Mouse (Mus musculus) CH12.LX (cell line): ENCODE results near the gene Nfia. TPM values are rescaled to one million over a fixed set of nuclear protein-coding genes. Genes with fewer than 3 reads are reported as not detected.

Source experiments
- DNase-seq: peaks from one replicate; pipeline ENCODE4 v3.0.0-alpha.2; 2013; ENCODE audit errors: extremely low read depth
- H3K27ac ChIP-seq: 2 replicates; pipeline ENCODE4 v1.5.1; 2012; ENCODE audit warnings: low read depth, mild to moderate bottlenecking, control low read depth, moderate library complexity; ENCODE audit not compliant: insufficient read depth
- H3K27me3 ChIP-seq: replicated peaks from 2 replicates; pipeline ENCODE3; 2012; ENCODE audit warnings: inconsistent platforms
- H3K36me3 ChIP-seq, 2 experiments: replicated peaks in 1 of 2; 2 replicates each; pipeline versions ENCODE3 to v1.6.1; 2012; ENCODE audit warnings: inconsistent platforms in 1 of 2, low read length in 1 of 2, mild to moderate bottlenecking in 1 of 2, mixed read lengths in 1 of 2, moderate library complexity in 1 of 2; ENCODE audit not compliant: control insufficient read depth in 1 of 2, insufficient read depth in 1 of 2
- H3K4me1 ChIP-seq, 2 experiments: 2 replicates each; pipeline ENCODE4 v1.6.1; 2012; ENCODE audit warnings: inconsistent platforms in 1 of 2, moderate library complexity in 1 of 2; ENCODE audit not compliant: insufficient read depth in 2 of 2, control insufficient read depth in 1 of 2
- H3K4me2 ChIP-seq: 2 replicates; pipeline ENCODE4 v1.6.1; 2012; ENCODE audit warnings: low read depth, mild to moderate bottlenecking, control low read depth; ENCODE audit not compliant: poor library complexity, insufficient read depth, severe bottlenecking
- H3K4me3 ChIP-seq, 3 experiments: fragments of 150-350 bp in 1 of 3; sonication (generic) in 1 of 3; replicated peaks in 1 of 3; 2 replicates each; pipeline versions ENCODE3 to v1.5.1; 2011 to 2012; ENCODE audit warnings: low read depth in 2 of 3, low read length in 2 of 3, mild to moderate bottlenecking in 2 of 3, moderate library complexity in 2 of 3, control low read depth in 1 of 3, improper control_type of control experiment in 1 of 3, inconsistent platforms in 1 of 3, mixed read lengths in 1 of 3; ENCODE audit not compliant: poor library complexity in 1 of 3
- H3K79me2 ChIP-seq: replicated peaks from 2 replicates; pipeline ENCODE4 v1.6.1; 2012; ENCODE audit warnings: mild to moderate bottlenecking, moderate library complexity; ENCODE audit not compliant: control insufficient read depth, poor library complexity, insufficient read depth, severe bottlenecking; ENCODE audit errors: extremely low read depth
- H3K9ac ChIP-seq: 2 replicates; pipeline ENCODE4 v1.6.1; 2012; ENCODE audit warnings: low read depth, mild to moderate bottlenecking, control low read depth, moderate library complexity; ENCODE audit not compliant: insufficient read depth
- H3K9me3 ChIP-seq: replicated peaks from 2 replicates; pipeline ENCODE3; 2012; ENCODE audit warnings: low read length, inconsistent platforms, mixed read lengths
- BHLHE40 ChIP-seq: IDR thresholded peaks from 2 replicates; pipeline ENCODE4 v1.6.1; 2011; ENCODE audit warnings: mild to moderate bottlenecking, low read depth, low read length, improper control_type of control experiment
- CHD1 ChIP-seq: IDR thresholded peaks from 2 replicates; pipeline ENCODE4 v1.6.1; 2012; ENCODE audit warnings: low read depth, low read length, improper control_type of control experiment, inconsistent platforms
- CHD2 ChIP-seq: IDR thresholded peaks from 2 replicates; pipeline ENCODE4 v1.6.1; 2011; ENCODE audit warnings: low read length, improper control_type of control experiment
- CTCF ChIP-seq, 2 experiments: IDR thresholded peaks in 1 of 2; conservative IDR thresholded peaks in 1 of 2; 2 replicates each; pipeline ENCODE4 v1.5.1; 2011 to 2012; ENCODE audit warnings: low read depth in 2 of 2, low read length in 2 of 2, improper control_type of control experiment in 1 of 2, inconsistent platforms in 1 of 2, mild to moderate bottlenecking in 1 of 2, moderate library complexity in 1 of 2
- EP300 ChIP-seq: IDR thresholded peaks from 2 replicates; pipeline ENCODE4 v1.6.1; 2011; ENCODE audit warnings: low read length, improper control_type of control experiment
- GABPA ChIP-seq: IDR thresholded peaks from 2 replicates; pipeline ENCODE4 v1.6.1; 2012; ENCODE audit warnings: low read depth, low read length, improper control_type of control experiment, inconsistent platforms; ENCODE audit not compliant: insufficient replicate concordance
- HCFC1 ChIP-seq: IDR thresholded peaks from 2 replicates; pipeline ENCODE4 v1.6.1; 2012; ENCODE audit warnings: low read depth, mild to moderate bottlenecking, inconsistent platforms, low read length, improper control_type of control experiment
- IRF4 ChIP-seq: IDR thresholded peaks from 2 replicates; pipeline ENCODE4 v1.6.1; 2014; ENCODE audit warnings: low read depth, mild to moderate bottlenecking, inconsistent platforms, low read length, improper control_type of control experiment
- MAFK ChIP-seq: IDR thresholded peaks from 2 replicates; pipeline ENCODE4 v1.6.1; 2011; ENCODE audit warnings: low read length, improper control_type of control experiment; ENCODE audit not compliant: insufficient replicate concordance
- MAX ChIP-seq: IDR thresholded peaks from 2 replicates; pipeline ENCODE4 v1.6.1; 2011; ENCODE audit warnings: low read length, improper control_type of control experiment
- MXI1 ChIP-seq: IDR thresholded peaks from 2 replicates; pipeline ENCODE4 v1.6.1; 2011; ENCODE audit warnings: mild to moderate bottlenecking, low read depth, low read length, improper control_type of control experiment
- MYC ChIP-seq: IDR thresholded peaks from 2 replicates; pipeline ENCODE4 v1.6.1; 2011; ENCODE audit warnings: low read depth, mild to moderate bottlenecking, improper control_type of control experiment, low read length
- PAX5 ChIP-seq: IDR thresholded peaks from 2 replicates; pipeline ENCODE4 v1.6.1; 2012; ENCODE audit warnings: low read length, inconsistent platforms, mixed read lengths
- RAD21 ChIP-seq: IDR thresholded peaks from 2 replicates; pipeline ENCODE4 v1.6.1; 2011; ENCODE audit warnings: low read depth, mild to moderate bottlenecking, low read length, improper control_type of control experiment, moderate library complexity
- SIN3A ChIP-seq: IDR thresholded peaks from 2 replicates; pipeline ENCODE4 v1.6.1; 2012; ENCODE audit warnings: low read length, improper control_type of control experiment, inconsistent platforms
- TBP ChIP-seq: conservative IDR thresholded peaks from 2 replicates; pipeline ENCODE4 v1.6.1; 2011; ENCODE audit warnings: low read depth, low read length, improper control_type of control experiment
- UBTF ChIP-seq: IDR thresholded peaks from 2 replicates; pipeline ENCODE4 v1.6.1; 2012; ENCODE audit warnings: low read depth, mild to moderate bottlenecking, inconsistent platforms, low read length, improper control_type of control experiment, moderate library complexity
- USF1 ChIP-seq: IDR thresholded peaks from 2 replicates; pipeline ENCODE4 v1.6.1; 2014; ENCODE audit warnings: low read depth, mild to moderate bottlenecking, inconsistent platforms, low read length, improper control_type of control experiment
- USF2 ChIP-seq: conservative IDR thresholded peaks from 2 replicates; pipeline ENCODE4 v1.6.1; 2011; ENCODE audit warnings: low read depth, low read length, improper control_type of control experiment
- ZC3H11A ChIP-seq: IDR thresholded peaks from 2 replicates; pipeline ENCODE4 v1.6.1; 2012; ENCODE audit warnings: low read depth, mild to moderate bottlenecking, inconsistent platforms, low read length, improper control_type of control experiment
- ZMIZ1 ChIP-seq: IDR thresholded peaks from 2 replicates; pipeline ENCODE4 v1.6.1; 2012; ENCODE audit warnings: low read depth, mild to moderate bottlenecking, inconsistent platforms, low read length, improper control_type of control experiment
- dilution Hi-C: fragments of 300-500 bp; cut with MboI; formaldehyde crosslinking; loops from 2 replicates; pipeline ENCODE4 v1.14.3; 2020; ENCODE audit warnings: low sequenced_read_pairs; ENCODE audit not compliant: extremely low pct_unique_long_range_greater_than_20kb, extremely low pct_ligation_motif_present
- in situ Hi-C: fragments of 300-500 bp; cut with MboI; formaldehyde crosslinking; loops from 3 replicates; pipeline ENCODE4 v1.14.3; 2019; ENCODE audit warnings: low sequenced_read_pairs, low pct_ligation_motif_present, low pct_unique_long_range_greater_than_20kb, mixed read lengths
- polyA plus RNA-seq: library from polyadenylated mRNA; unstranded; fragments of >175 nt; gene quantifications from 2 replicates; pipeline ENCODE4 v1.2.1, GENCODE M21; 2012; ENCODE audit warnings: low read depth; ENCODE audit not compliant: insufficient read length
- total RNA-seq, 2 experiments: library from RNA; depleted of rRNA; stranded (reverse); fragments of 300-350 nt in 1 of 2; fragments of >200 nt in 1 of 2; gene quantifications; 2 replicates each; pipeline ENCODE4 v1.2.3; 2012 to 2014

The Nfia gene
- total and polyA plus RNA-seq, 3 experiments = not detected

GRCm38 (mm10) chr4:97805896-97806808, 33.6 kb downstream of the Nfia start:
- no peak overlapping the region for H3K27ac ChIP-seq
- no peak overlapping the region for H3K4me3 ChIP-seq

GRCm38 (mm10) chr4:97806924-97807323, 34.4 kb downstream of the Nfia start:
- no peak overlapping the region for H3K4me3 ChIP-seq
- dilution Hi-C loops (no loop called here), in situ Hi-C loops (no loop called here)
- H3K27me3 ChIP-seq = no peaks in the 10 kb centered on the region
- H3K4me1 ChIP-seq = no peaks in the 10 kb centered on the region
- no peaks in the 10 kb centered on the region for H3K79me2 ChIP-seq
- peaks cover 42% of the 10 kb centered on the region for H3K9me3 ChIP-seq
- no peak overlapping the region for H3K27ac ChIP-seq
- H3K9ac ChIP-seq = no peak overlapping the region
- DNase-seq = no peak
- H3K4me2 ChIP-seq = no peak overlapping the region
- TF ChIP-seq IRF4 (no peak), PAX5 (no peak), MYC (no peak), CHD2 (no peak)
- H3K36me3 ChIP-seq = no peaks in the 10 kb centered on the region

More at GRCm38 (mm10) chr4:97805896-97806808, 33.6 kb downstream of the Nfia start:
- H3K4me2 ChIP-seq = no peak overlapping the region
- peaks cover 45% of the 10 kb centered on the region for H3K9me3 ChIP-seq
- no peak overlapping the region for H3K9ac ChIP-seq
- no peaks in the 10 kb centered on the region for H3K27me3 ChIP-seq
- no peaks in the 10 kb centered on the region for H3K36me3 ChIP-seq
- in situ Hi-C loops (no loop called here), dilution Hi-C loops (no loop called here)
- DNase-seq = no peak
- H3K4me1 ChIP-seq = no peaks in the 10 kb centered on the region
- no peaks in the 10 kb centered on the region for H3K79me2 ChIP-seq
- TF ChIP-seq HCFC1 = no peak
- no peak for TF ChIP-seq SIN3A
- TF ChIP-seq ZMIZ1 = no peak
- TF ChIP-seq ZC3H11A = no peak
- TF ChIP-seq GABPA = no peak
- no peak for TF ChIP-seq TBP
- TF ChIP-seq RAD21 = no peak
- TF ChIP-seq CHD2 = no peak
- no peak for TF ChIP-seq EP300
- TF ChIP-seq MAFK = no peak
- no peak for TF ChIP-seq BHLHE40
- no peak for TF ChIP-seq MXI1
- TF ChIP-seq IRF4 = no peak
- no peak for TF ChIP-seq UBTF
- no peak for TF ChIP-seq USF1
- no peak for TF ChIP-seq USF2
- TF ChIP-seq MAX = no peak
- no peak for TF ChIP-seq CHD1
- no peak for TF ChIP-seq CTCF (conservative IDR thresholded peaks at IDR 0.05 in 1 of 2, IDR thresholded peaks at IDR 0.05 in 1 of 2; ENCODE audit: low read depth in 2 of 2, low read length in 2 of 2)
